Mouse (Mus musculus): ENCODE measurements around the gene Foxg1.

DNA sequence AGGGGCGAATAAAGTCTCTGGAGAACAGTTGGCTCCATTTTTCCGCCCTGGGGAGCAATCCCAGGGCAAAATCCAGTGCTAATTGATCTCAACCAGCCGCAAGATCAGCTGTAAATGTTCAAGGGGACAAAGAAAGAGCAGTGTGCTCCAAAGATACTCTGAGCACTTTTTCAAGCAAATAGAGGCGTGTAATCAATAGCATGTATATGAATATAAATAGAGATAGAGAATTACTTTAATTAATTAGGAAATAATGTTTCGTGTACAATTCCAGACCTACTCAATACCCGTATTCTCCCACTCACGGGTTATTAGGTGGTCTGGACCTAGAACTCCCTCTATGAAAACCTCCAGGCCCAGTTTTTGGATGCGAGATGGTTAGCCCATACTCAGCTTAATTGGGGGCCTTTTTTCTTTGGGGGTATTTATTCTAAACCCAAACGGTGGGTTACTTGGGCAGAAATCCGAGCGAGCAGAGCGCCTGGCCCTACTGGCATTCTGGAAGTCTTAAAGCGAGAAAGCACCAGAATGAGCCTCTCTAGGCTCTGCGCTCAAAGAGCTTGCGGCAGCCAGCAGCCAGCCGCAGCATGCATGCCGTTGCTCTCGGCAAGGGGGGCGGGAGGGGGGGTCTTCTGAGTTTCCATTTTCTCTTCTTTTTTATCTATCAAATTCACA, 6.0 kb upstream of the Foxg1 start:
- TF ChIP-seq CTCF (IDR thresholded peaks at IDR 0.05; ENCODE audit: borderline replicate concordance, extremely low read depth, insufficient read depth, insufficient read length) (no peak), POLR2A (IDR thresholded peaks at IDR 0.05; ENCODE audit: borderline replicate concordance, extremely low read depth, insufficient read depth, insufficient read length, poor library complexity, severe bottlenecking) (no peak)
